Mouse (Mus musculus): ENCODE results near the gene Rpgrip1l. TPM values are rescaled to one million over a fixed set of nuclear protein-coding genes. Genes with fewer than 3 reads are reported as not detected.
A peak's percentile ranks its signal among the peaks of the same experiment; 100 is the strongest.

The Rpgrip1l gene
- total RNA-seq (2014; rRNA removed) (9.1 and 9.6 TPM in 2 replicates), polyA plus RNA-seq (2015; fragmentation: Nextera tagmentation; extraction: Ambion mirVana) (9.1 and 9.6 TPM in 2 replicates)

DNA sequence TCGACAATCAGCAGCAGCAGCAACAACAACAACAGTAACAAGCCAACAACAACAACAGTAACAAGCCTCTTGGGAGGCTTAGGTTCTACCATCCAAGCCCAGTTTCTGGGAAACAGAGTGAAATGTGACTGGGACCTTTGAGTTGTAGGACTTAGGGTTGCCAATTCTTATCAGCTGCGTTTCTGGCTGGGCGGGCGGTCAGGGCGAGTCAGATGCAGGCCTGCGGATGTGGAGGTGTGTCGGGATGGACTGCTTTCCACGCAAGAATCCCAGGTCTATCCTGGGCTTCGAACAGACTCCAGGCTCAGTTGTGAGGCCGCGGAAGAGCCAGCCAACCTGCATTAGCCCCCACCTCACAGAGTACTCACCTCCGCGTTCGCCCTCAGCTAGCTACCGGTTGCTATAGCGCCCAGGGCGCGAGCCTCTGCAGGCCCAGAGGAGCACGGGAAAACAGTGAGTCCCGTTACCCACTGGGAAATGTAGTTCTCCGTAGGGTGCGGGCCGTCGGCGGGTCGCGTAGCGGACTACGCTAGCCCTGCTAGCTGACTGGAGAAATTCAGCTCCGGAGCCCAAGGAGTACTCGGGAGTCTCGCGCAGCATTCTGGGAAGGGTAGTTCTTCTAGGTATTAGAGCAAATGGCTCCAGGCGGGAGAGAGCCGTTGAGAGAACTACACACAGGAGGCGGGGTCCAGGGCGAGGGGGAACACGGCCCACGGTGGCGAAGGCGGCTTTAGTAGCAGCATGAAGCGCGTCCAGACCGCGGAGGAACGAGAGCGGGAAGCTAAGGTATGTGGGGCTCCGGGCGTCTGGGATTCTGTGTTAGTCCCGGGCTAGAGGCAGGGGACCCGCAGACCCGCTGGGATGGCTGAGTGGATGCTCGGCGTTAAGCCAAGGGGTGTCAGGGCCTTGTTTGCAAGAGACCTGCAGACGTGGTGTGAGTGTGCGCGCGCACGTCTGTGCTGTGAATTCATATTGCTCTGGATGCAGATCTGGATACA, at the start of gene Rpgrip1l, which contains the start of gene Fto:
TSS of gene Rpgrip1l (minus strand) at position 428 of the 998 bp plus-strand sequence.
TSS of gene Fto (plus strand) at position 691 of the 998 bp plus-strand sequence.
- peak; percentile 99 for DNase-seq
- ATAC-seq, result peak; percentile 99
- peak within 1 kb of the TSS; percentile 76 for H3K4me2 ChIP-seq (ENCODE audit: low read depth)
- 0 out of 2 replicates have a peak, but pooled peaks have one; percentile 11 for TF ChIP-seq CTCF (IDR thresholded peaks at IDR 0.05; ENCODE audit: low read depth)
- H3K4me3 ChIP-seq (ENCODE audit: low read depth, low read length), result peak within 1 kb of the TSS; percentile 70
- H3K9ac ChIP-seq, result peak within 1 kb of the TSS; percentile 84
- WGBS, result 2% methylated on average over 59 of the region's 59 CpGs
- peak within 1 kb of the TSS; percentile 89 for H3K27ac ChIP-seq (ENCODE audit: low read depth, low read length)
- no peaks in the 10 kb centered on the region for H3K9me3 ChIP-seq (ENCODE audit: low read length)
- H3K27me3 ChIP-seq (ENCODE audit: insufficient read depth, low read length), result no peaks in the 10 kb centered on the region
- H3K4me1 ChIP-seq (ENCODE audit: insufficient read depth), result peaks cover 17% of the 10 kb centered on the region
- no peaks in the 10 kb centered on the region for H3K36me3 ChIP-seq (ENCODE audit: insufficient read depth)

DNA sequence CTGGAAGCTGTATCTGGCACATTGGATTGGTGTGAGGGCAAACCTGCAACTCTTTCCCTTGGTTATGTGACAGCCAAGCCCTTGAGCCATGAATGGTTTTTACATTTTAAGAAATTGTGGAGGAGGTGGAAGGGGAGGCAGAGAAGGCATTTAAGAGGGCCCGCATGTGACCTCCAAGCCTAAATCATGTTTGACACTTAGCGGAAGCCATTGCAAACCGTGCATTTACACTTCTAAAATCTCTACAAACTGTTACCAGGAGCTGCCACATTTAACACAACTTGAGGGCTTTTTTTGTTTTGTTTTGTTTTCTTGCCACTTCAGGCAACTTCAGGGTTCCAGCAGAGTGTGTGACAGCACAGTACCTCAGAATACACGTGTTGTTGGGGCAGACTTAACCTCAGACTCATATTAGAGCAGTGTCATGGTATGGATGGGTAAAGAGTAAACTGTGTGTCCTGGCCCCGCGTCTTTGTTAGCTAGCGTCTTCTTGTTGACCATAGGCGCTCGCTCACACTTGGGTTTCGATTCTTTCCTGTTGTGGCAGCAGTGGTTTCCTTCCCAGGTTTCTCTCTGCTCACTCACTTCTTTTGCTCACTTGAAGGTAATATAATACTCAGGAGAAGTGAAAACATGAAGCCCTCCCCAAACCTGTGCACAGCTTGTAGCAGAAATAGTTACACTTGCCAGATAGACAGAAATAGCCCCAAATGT, 47.7 kb upstream of the Rpgrip1l start:
- DNase-seq, result no peak
- no peak for ATAC-seq
- no peaks in the 10 kb centered on the region for H3K27me3 ChIP-seq (ENCODE audit: insufficient read depth, low read length)
- WGBS, result 91% methylated on average over 10 of the region's 10 CpGs
- TF ChIP-seq CTCF (IDR thresholded peaks at IDR 0.05; ENCODE audit: low read depth), result no peak
- H3K4me1 ChIP-seq (ENCODE audit: insufficient read depth), result peaks cover 18% of the 10 kb centered on the region; the same call in 1 of the 2 replicates
- no peak overlapping the region for H3K4me3 ChIP-seq (ENCODE audit: low read depth, low read length)
- no peaks in the 10 kb centered on the region for H3K9me3 ChIP-seq (ENCODE audit: low read length)
- no peaks in the 10 kb centered on the region for H3K36me3 ChIP-seq (ENCODE audit: insufficient read depth)
- H3K27ac ChIP-seq (ENCODE audit: low read depth, low read length), result no peak overlapping the region
- H3K4me2 ChIP-seq (ENCODE audit: low read depth), result no peak overlapping the region
- H3K9ac ChIP-seq, result no peak overlapping the region

DNA sequence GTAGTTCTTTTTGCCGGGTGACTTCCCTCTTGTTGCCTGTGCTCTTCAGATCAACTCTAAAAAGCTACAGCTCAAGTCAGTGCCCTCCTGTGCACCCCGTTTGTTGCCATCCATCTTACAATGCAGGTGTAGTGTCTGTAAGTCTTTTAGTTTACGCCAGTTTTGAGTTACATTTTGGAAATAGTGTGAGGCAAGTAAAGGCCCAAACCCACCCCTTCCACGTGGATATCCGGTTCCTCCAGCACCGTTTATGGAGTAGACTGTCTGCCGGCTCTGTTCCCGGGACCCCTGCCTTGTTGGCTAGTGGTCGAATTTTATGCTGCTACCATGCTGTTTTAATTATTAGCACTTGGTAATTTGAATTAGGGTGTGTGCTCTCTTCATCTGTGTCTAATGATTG, 46.4 kb upstream of the Rpgrip1l start:
- 87% methylated on average over 9 of the region's 9 CpGs for WGBS

DNA sequence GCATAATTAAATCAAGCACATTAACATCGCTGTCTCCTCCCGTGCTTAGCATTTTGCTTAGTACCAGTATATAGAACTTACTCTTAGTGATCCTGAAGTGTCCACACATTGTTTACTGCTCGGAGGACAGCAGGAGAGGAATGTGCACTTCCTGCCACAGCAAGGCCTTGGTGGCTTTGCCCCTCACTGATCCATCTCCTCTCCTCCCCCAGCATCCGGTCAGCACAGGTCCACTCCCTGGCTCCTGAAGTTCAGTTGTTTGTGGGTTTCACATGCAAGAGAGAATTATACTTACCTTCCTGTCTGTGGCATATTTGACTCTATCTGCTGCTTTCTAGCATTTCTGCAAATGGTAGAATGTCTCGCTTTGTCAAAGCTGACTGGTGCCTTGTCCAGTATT, 45.0 kb upstream of the Rpgrip1l start:
- H3K9ac ChIP-seq, result no peak overlapping the region
- H3K9me3 ChIP-seq (ENCODE audit: low read length), result no peaks in the 10 kb centered on the region
- peaks cover 17% of the 10 kb centered on the region for H3K4me1 ChIP-seq (ENCODE audit: insufficient read depth)
- ATAC-seq, result no peak
- no peaks in the 10 kb centered on the region for H3K27me3 ChIP-seq (ENCODE audit: insufficient read depth, low read length)
- H3K36me3 ChIP-seq (ENCODE audit: insufficient read depth), result no peaks in the 10 kb centered on the region
- no peak overlapping the region for H3K27ac ChIP-seq (ENCODE audit: low read depth, low read length)
- DNase-seq, result no peak
- H3K4me2 ChIP-seq (ENCODE audit: low read depth), result no peak overlapping the region
- TF ChIP-seq CTCF (IDR thresholded peaks at IDR 0.05; ENCODE audit: low read depth), result no peak
- no peak overlapping the region for H3K4me3 ChIP-seq (ENCODE audit: low read depth, low read length)
- whole genome bisulfite sequencing, result 86% methylated on average over 5 of the region's 5 CpGs

More for the DNA sequence above, 46.4 kb upstream of the Rpgrip1l start:
- no peaks in the 10 kb centered on the region for H3K27me3 ChIP-seq (ENCODE audit: insufficient read depth, low read length)
- DNase-seq, result no peak
- H3K9me3 ChIP-seq (ENCODE audit: low read length), result no peaks in the 10 kb centered on the region
- no peak for ATAC-seq
- no peak overlapping the region for H3K27ac ChIP-seq (ENCODE audit: low read depth, low read length)
- H3K36me3 ChIP-seq (ENCODE audit: insufficient read depth), result no peaks in the 10 kb centered on the region
- no peak overlapping the region for H3K9ac ChIP-seq
- no peak for TF ChIP-seq CTCF (IDR thresholded peaks at IDR 0.05; ENCODE audit: low read depth)
- peaks cover 17% of the 10 kb centered on the region for H3K4me1 ChIP-seq (ENCODE audit: insufficient read depth)
- H3K4me2 ChIP-seq (ENCODE audit: low read depth), result no peak overlapping the region
- H3K4me3 ChIP-seq (ENCODE audit: low read depth, low read length), result no peak overlapping the region

DNA sequence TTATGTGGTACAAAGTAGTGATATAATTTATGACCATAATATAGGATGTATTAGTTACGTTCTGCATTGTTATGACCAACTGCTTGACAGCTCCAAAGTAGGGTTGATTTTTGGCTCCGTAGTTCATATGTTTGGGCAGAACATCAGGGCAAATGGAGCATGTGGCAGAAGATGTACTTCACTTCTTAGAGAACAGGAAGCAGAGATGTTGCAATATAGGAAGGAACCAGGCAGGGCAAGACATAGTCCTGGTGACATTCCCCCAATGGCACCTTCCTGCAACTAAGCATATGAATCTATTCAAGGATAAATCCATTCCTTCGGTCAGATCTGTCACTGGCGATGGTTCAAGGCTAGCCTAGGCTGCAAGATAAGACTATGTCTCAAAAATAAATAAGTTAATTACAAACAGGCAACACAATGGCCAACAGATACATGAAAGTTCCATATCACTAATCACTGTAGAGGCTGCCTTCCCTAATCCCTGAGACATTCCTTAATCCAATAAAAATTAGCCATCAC, 44.5 kb upstream of the Rpgrip1l start:
- no peak overlapping the region for H3K9ac ChIP-seq
- no peak overlapping the region for H3K4me3 ChIP-seq (ENCODE audit: low read depth, low read length)
- no peak overlapping the region for H3K27ac ChIP-seq (ENCODE audit: low read depth, low read length)
- DNase-seq (no peak), ATAC-seq (no peak)
- H3K9me3 ChIP-seq (ENCODE audit: low read length), result no peaks in the 10 kb centered on the region
- H3K27me3 ChIP-seq (ENCODE audit: insufficient read depth, low read length), result no peaks in the 10 kb centered on the region
- H3K36me3 ChIP-seq (ENCODE audit: insufficient read depth), result no peaks in the 10 kb centered on the region
- no peak for TF ChIP-seq CTCF (IDR thresholded peaks at IDR 0.05; ENCODE audit: low read depth)
- WGBS, result 94% methylated on average over 4 of the region's 4 CpGs
- peaks cover 17% of the 10 kb centered on the region for H3K4me1 ChIP-seq (ENCODE audit: insufficient read depth)
- H3K4me2 ChIP-seq (ENCODE audit: low read depth), result no peak overlapping the region

DNA sequence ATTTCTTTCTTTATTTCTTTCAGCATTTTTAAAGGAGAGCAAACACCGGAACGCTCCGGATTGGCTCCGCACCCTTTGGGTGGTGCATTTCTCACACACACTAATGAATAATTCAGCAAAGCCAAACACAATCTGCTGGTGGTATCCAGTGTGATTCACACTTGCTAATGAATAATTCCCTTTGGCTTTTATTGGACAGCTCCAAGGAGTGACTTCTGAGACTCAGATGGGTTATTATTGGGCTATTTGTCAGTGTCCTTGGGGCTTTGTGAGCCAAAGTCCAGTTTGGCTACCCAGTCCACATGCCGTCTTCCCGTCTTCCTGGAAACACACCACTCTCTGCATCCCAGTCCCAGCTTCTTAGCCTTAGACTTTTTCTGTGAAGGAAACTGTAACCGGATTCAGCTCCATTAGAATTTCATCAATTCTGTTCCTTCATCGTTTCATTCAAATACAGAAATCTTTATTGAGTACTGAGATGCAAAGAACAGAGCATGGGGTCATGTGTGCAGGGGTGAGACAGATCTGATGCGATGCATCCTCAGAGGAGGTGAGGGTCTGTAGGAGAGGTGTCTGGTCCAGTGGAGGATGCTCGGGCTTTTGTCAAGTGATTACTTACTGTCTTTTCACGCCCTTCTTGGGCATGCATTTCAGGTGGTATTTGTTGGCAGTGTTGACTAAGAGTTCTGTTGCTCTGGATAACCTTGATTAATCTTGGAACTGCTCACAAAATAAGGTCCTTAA, 43.1 kb upstream of the Rpgrip1l start:
- TF ChIP-seq CTCF (IDR thresholded peaks at IDR 0.05; ENCODE audit: low read depth), result no peak
- WGBS, result 41% methylated on average over 11 of the region's 11 CpGs
- no peaks in the 10 kb centered on the region for H3K9me3 ChIP-seq (ENCODE audit: low read length)
- peaks cover 17% of the 10 kb centered on the region for H3K4me1 ChIP-seq (ENCODE audit: insufficient read depth)
- peak; percentile 30 for DNase-seq
- H3K27ac ChIP-seq (ENCODE audit: low read depth, low read length), result no peak overlapping the region
- peak overlapping the region; percentile 9; the same call in 1 of the 2 replicates for H3K4me2 ChIP-seq (ENCODE audit: low read depth)
- no peaks in the 10 kb centered on the region for H3K36me3 ChIP-seq (ENCODE audit: insufficient read depth)
- peak; percentile 81 for ATAC-seq
- no peak overlapping the region for H3K4me3 ChIP-seq (ENCODE audit: low read depth, low read length)
- H3K27me3 ChIP-seq (ENCODE audit: insufficient read depth, low read length), result no peaks in the 10 kb centered on the region
- no peak overlapping the region for H3K9ac ChIP-seq
